Mouse (Mus musculus): ENCODE measurements around the gene St6galnac5. TPM values are rescaled to one million over a fixed set of nuclear protein-coding genes. Genes with fewer than 3 reads are reported as not detected.

St6galnac5 gene
- polyA plus RNA-seq, 1 experiment: not detected

GRCm38 (mm10) chr3:152913150-152913549, 68.9 kb downstream of the St6galnac5 start:
- TF ChIP-seq POLR2A (IDR thresholded peaks at IDR 0.05; ENCODE audit: insufficient read depth, low read depth, low read length) (no peak), CTCF (IDR thresholded peaks at IDR 0.05; ENCODE audit: insufficient read depth, low read depth, low read length) (no peak)
- Histone ChIP-seq H3K27ac (ENCODE audit: insufficient read depth, low read depth, low read length) (no peak overlapping the region), H3K4me1 (ENCODE audit: control insufficient read depth, insufficient read depth, low read length) (no peaks in the 10 kb centered on the region), H3K4me3 (ENCODE audit: insufficient read depth, low read depth, low read length) (no peak overlapping the region)
- WGBS: 93% methylated on average over 10 of the region's 10 CpGs

GRCm38 (mm10) chr3:152912216-152913101, 69.6 kb downstream of the St6galnac5 start:
- Histone ChIP-seq H3K27ac (ENCODE audit: insufficient read depth, low read depth, low read length) (no peak overlapping the region), H3K4me3 (ENCODE audit: insufficient read depth, low read depth, low read length) (no peak overlapping the region), H3K4me1 (ENCODE audit: control insufficient read depth, insufficient read depth, low read length) (no peaks in the 10 kb centered on the region)
- TF ChIP-seq POLR2A (IDR thresholded peaks at IDR 0.05; ENCODE audit: insufficient read depth, low read depth, low read length) (no peak), CTCF (IDR thresholded peaks at IDR 0.05; ENCODE audit: insufficient read depth, low read depth, low read length) (no peak)
- WGBS: 81% methylated on average over 23 of the region's 23 CpGs

- TF ChIP-seq POLR2A (IDR thresholded peaks at IDR 0.05; ENCODE audit: insufficient read depth, low read depth, low read length) (no peak), CTCF (IDR thresholded peaks at IDR 0.05; ENCODE audit: insufficient read depth, low read depth, low read length) (no peak)
Measured at GRCm38 (mm10) chr3:152911578-152911977, 70.5 kb downstream of the St6galnac5 start.

GRCm38 (mm10) chr3:152907683-152908082, 74.4 kb downstream of the St6galnac5 start:
- 90% methylated on average over 5 of the region's 5 CpGs for WGBS

More at GRCm38 (mm10) chr3:152911578-152911977, 70.5 kb downstream of the St6galnac5 start:
- H3K4me3 ChIP-seq (ENCODE audit: insufficient read depth, low read depth, low read length): no peak overlapping the region
- no peaks in the 10 kb centered on the region for H3K4me1 ChIP-seq (ENCODE audit: control insufficient read depth, insufficient read depth, low read length)
- no peak overlapping the region for H3K27ac ChIP-seq (ENCODE audit: insufficient read depth, low read depth, low read length)
- WGBS: 92% methylated on average over 4 of the region's 4 CpGs

GRCm38 (mm10) chr3:152907087-152907486, 75.0 kb downstream of the St6galnac5 start:
- Histone ChIP-seq H3K4me1 (ENCODE audit: control insufficient read depth, insufficient read depth, low read length) (no peaks in the 10 kb centered on the region), H3K4me3 (ENCODE audit: insufficient read depth, low read depth, low read length) (no peak overlapping the region), H3K27ac (ENCODE audit: insufficient read depth, low read depth, low read length) (no peak overlapping the region)
- 63% methylated on average over 5 of the region's 5 CpGs for whole genome bisulfite sequencing
- TF ChIP-seq POLR2A (IDR thresholded peaks at IDR 0.05; ENCODE audit: insufficient read depth, low read depth, low read length): no peak
- TF ChIP-seq CTCF (IDR thresholded peaks at IDR 0.05; ENCODE audit: insufficient read depth, low read depth, low read length): no peak

More at GRCm38 (mm10) chr3:152907683-152908082, 74.4 kb downstream of the St6galnac5 start:
- no peak overlapping the region for H3K27ac ChIP-seq (ENCODE audit: insufficient read depth, low read depth, low read length)
- no peaks in the 10 kb centered on the region for H3K4me1 ChIP-seq (ENCODE audit: control insufficient read depth, insufficient read depth, low read length)
- H3K4me3 ChIP-seq (ENCODE audit: insufficient read depth, low read depth, low read length): no peak overlapping the region
- TF ChIP-seq CTCF (IDR thresholded peaks at IDR 0.05; ENCODE audit: insufficient read depth, low read depth, low read length): no peak
- no peak for TF ChIP-seq POLR2A (IDR thresholded peaks at IDR 0.05; ENCODE audit: insufficient read depth, low read depth, low read length)

GRCm38 (mm10) chr3:152905800-152906199, 76.2 kb downstream of the St6galnac5 start:
- TF ChIP-seq CTCF (IDR thresholded peaks at IDR 0.05; ENCODE audit: insufficient read depth, low read depth, low read length): no peak
- no peak for TF ChIP-seq POLR2A (IDR thresholded peaks at IDR 0.05; ENCODE audit: insufficient read depth, low read depth, low read length)
- Histone ChIP-seq H3K4me3 (ENCODE audit: insufficient read depth, low read depth, low read length) (no peak overlapping the region), H3K27ac (ENCODE audit: insufficient read depth, low read depth, low read length) (no peak overlapping the region), H3K4me1 (ENCODE audit: control insufficient read depth, insufficient read depth, low read length) (no peaks in the 10 kb centered on the region)
- WGBS: 61% methylated on average over 10 of the region's 10 CpGs

- Histone ChIP-seq H3K27ac (ENCODE audit: insufficient read depth, low read depth, low read length) (no peak overlapping the region), H3K4me3 (ENCODE audit: insufficient read depth, low read depth, low read length) (no peak overlapping the region), H3K4me1 (ENCODE audit: control insufficient read depth, insufficient read depth, low read length) (no peaks in the 10 kb centered on the region)
- WGBS: 95% methylated on average over 10 of the region's 10 CpGs
- TF ChIP-seq CTCF (IDR thresholded peaks at IDR 0.05; ENCODE audit: insufficient read depth, low read depth, low read length) (no peak), POLR2A (IDR thresholded peaks at IDR 0.05; ENCODE audit: insufficient read depth, low read depth, low read length) (no peak)
Measured at GRCm38 (mm10) chr3:152905026-152905425, 77.0 kb downstream of the St6galnac5 start.

GRCm38 (mm10) chr3:152898906-152899305, 83.1 kb downstream of the St6galnac5 start:
- Histone ChIP-seq H3K27ac (ENCODE audit: insufficient read depth, low read depth, low read length) (no peak overlapping the region), H3K4me3 (ENCODE audit: insufficient read depth, low read depth, low read length) (no peak overlapping the region), H3K4me1 (ENCODE audit: control insufficient read depth, insufficient read depth, low read length) (no peaks in the 10 kb centered on the region)
- TF ChIP-seq CTCF (IDR thresholded peaks at IDR 0.05; ENCODE audit: insufficient read depth, low read depth, low read length): no peak
- no peak for TF ChIP-seq POLR2A (IDR thresholded peaks at IDR 0.05; ENCODE audit: insufficient read depth, low read depth, low read length)
- WGBS: 90% methylated on average over 9 of the region's 9 CpGs

- no peaks in the 10 kb centered on the region for H3K4me1 ChIP-seq (ENCODE audit: control insufficient read depth, insufficient read depth, low read length)
- no peak overlapping the region for H3K4me3 ChIP-seq (ENCODE audit: insufficient read depth, low read depth, low read length)
- TF ChIP-seq POLR2A (IDR thresholded peaks at IDR 0.05; ENCODE audit: insufficient read depth, low read depth, low read length) (no peak), CTCF (IDR thresholded peaks at IDR 0.05; ENCODE audit: insufficient read depth, low read depth, low read length) (no peak)
- 90% methylated on average over 5 of the region's 5 CpGs for WGBS
- no peak overlapping the region for H3K27ac ChIP-seq (ENCODE audit: insufficient read depth, low read depth, low read length)
Measured at GRCm38 (mm10) chr3:152897196-152897595, 84.8 kb downstream of the St6galnac5 start.
